Mouse (Mus musculus) induced T-regulatory cell, adult 2 months (primary cell): Measurements from ENCODE around the gene Hsd17b3.

Source experiments
- DNase-seq: peaks from one replicate; pipeline ENCODE4 v3.0.0-alpha.2; 2012; ENCODE audit warnings: low read depth

Gene Hsd17b3

DNA sequence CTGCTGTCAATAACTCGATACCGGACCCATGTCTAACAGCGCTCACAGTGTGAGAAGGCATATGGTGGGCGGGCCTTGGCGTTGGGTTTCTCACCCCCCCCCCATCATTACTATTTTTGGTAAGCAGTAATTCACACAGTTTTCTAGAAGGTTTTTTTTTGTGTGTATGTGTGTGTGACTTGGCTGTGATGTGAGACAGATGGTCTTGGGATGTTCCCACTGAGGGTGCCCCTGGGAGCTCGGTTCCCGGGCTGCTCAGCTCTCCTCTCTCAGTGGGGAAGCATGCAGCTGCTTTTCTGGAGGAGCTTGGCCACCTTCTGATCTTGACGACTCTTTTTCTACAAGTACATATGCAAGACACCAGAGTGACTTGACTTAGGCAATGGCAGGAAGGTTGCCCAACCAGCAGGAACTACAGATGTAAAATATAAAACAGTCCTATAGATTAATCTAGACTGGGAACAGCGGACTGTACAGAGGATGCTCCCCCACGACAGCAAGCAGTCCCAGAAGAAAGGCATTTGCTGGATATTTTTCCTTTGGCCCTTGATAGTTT lies 70.4 kb downstream of the Hsd17b3 start:
- no peak for DNase-seq

DNA sequence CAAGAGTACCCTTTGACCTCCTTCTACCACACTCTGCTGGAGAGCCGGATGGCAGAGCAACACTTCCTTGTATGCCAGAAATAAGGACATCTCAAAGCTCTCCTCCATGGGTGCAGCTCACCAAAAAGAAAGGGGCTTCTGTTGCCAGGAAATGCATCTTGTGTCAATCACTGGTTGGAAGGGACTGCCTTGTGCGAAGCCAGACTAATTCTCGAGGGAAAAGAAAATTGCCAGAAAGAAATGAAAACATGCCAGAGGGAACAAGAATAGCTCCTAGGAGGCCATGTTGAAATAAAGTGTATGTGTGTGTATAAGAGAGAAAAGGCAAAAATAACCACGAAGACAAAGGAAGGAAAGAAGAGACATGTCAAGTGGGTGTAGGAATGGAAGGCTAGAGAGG lies 73.0 kb downstream of the Hsd17b3 start:
- no peak for DNase-seq

GRCm38 (mm10) chr13:64011157-64011556 lies 77.9 kb downstream of the Hsd17b3 start:
- no peak for DNase-seq
